Comparison of ENCODE assay signal across 14 mouse cellular contexts in the genomic region with DNA sequence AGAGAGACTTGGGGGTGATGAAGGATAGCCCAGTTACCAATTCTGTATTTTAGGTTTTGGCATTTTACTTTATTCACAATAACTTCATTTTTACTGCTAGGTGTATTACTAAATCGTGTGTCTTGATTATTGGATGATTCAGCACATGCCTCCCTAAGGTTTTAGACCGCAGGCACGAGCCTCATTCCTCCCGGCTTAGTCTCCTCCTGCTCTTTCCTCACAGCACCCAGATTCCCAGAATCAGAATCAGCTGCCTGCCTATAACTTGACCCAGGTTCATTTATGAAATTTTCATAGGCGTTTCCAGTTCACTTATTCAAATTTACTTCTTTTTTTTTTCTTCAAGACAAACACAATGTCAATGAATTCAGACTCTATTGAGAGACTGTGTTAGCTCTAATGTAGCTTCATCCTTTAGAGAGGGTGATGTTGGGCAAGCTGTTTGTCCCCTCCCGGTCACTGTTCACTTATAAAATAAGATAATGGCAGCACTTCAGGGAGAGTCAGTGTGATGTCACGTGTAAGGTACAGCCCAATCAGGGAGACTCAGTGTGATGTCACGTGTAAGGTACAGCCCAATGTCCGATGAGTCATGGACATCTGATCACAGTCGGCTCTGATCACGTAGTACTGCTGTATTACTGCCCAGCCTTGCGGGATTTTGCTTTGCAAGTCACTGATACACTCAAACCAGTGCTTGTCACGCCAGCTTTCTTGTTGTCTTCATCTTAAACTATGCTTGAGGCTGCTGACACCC.
"Had no signal": no experiment of that assay in that cellular context is flagged by ENCODE, and none has a peak within 500 bp of the region (broad histone marks: within the 10 kb centered on the region; RNA-seq: fewer than 3 reads in every experiment).

No protein-coding gene starts in this region.

- H3K4me3 ChIP-seq: kidney, embryonic 15.5 days; limb, embryonic 12.5 days; liver, embryonic 13.5 days; lung, embryonic 15.5 days; midbrain, embryonic 13.5 days; neural tube, embryonic 15.5 days had no signal

- ATAC-seq: liver, postnatal 0 days; midbrain, embryonic 13.5 days had no signal

- H3K27me3 ChIP-seq: kidney, embryonic 15.5 days; limb, embryonic 12.5 days; liver, embryonic 13.5 days; lung, embryonic 15.5 days; midbrain, embryonic 13.5 days; neural tube, embryonic 15.5 days had no signal

- H3K36me3 ChIP-seq: kidney, embryonic 15.5 days; limb, embryonic 12.5 days; liver, embryonic 13.5 days; lung, embryonic 15.5 days; midbrain, embryonic 13.5 days; neural tube, embryonic 15.5 days had no signal

- H3K4me1 ChIP-seq: kidney, embryonic 15.5 days; limb, embryonic 12.5 days; liver, embryonic 13.5 days; lung, embryonic 15.5 days; midbrain, embryonic 13.5 days had no signal

- DNase-seq: kidney, postnatal 14 days; layer of hippocampus, postnatal 36 days; liver; liver, embryonic 13.5 days; liver, postnatal 0 days; lung, postnatal 14 days; spleen, adult 18-20 months; thymus, adult 18-20 months; thymus, postnatal 14 days had no signal

- H3K9me3 ChIP-seq: kidney, embryonic 15.5 days; lung, embryonic 15.5 days; neural tube, embryonic 15.5 days had no signal
